Mouse (Mus musculus): ENCODE results near the gene Ank3. TPM values are rescaled to one million over a fixed set of nuclear protein-coding genes. Genes with fewer than 3 reads are reported as not detected.

The Ank3 gene
- polyA plus RNA-seq, 1 experiment from 2014 or later = 24.5 TPM

DNA sequence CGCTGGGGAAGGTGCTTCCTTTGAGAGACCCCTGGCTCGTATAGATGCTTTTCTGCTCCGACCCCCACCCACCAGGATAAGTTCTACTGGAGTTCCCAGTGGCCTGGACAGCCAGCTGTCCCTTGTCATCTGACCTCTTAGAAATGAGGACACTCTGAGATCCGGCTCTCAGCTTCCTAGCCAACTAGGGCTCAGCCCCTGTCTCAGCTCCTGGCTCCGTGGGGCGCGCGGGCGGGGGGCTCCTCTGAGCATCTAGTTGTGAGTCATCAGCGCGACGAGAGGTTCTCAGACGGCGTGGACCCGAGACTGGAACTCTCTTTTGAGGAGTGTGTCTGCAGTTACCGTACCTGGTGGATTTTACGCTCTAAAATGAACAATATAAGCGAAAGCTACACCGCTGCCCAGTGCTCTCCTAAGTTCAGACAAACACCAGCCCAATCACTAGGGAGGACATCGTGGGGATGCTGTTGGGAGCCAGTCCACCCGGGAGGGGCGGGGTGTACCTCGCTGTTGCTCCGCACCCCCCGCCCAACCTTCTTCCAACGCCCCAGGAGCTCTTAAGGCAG lies 293 bp upstream of the Ank3 start:
- H3K9ac ChIP-seq (replicated peaks; ENCODE audit: low read depth) = 0 out of 2 replicates have a peak overlapping the region, but pooled peaks have one; percentile 23
- H3K27ac ChIP-seq (ENCODE audit: low read length) = no peak overlapping the region; the same call in 1 of the 2 replicates
- peak overlapping the region; percentile 71 for H3K4me3 ChIP-seq (ENCODE audit: low read depth, low read length)
- no peaks in the 10 kb centered on the region for H3K36me3 ChIP-seq (ENCODE audit: insufficient read depth, low read length)
- under 1% methylated on average over 26 of the region's 26 CpGs for WGBS
- TF ChIP-seq CTCF (IDR thresholded peaks at IDR 0.05) = no peak
- TF ChIP-seq EP300 (IDR thresholded peaks at IDR 0.05) = no peak
- peak overlapping the region; percentile 96 for H3K4me2 ChIP-seq (replicated peaks; ENCODE audit: low read depth, low read length)
- DNase-seq (ENCODE audit: low spot score) (peak; percentile 38), ATAC-seq (peak; percentile 27)
- 0 out of 2 replicates have a peak, but pooled peaks cover 3% of the 10 kb centered on the region for H3K27me3 ChIP-seq (replicated peaks; ENCODE audit: insufficient read depth, low read length)
- H3K4me1 ChIP-seq (ENCODE audit: insufficient read depth, low read depth, low read length) = peaks cover 8% of the 10 kb centered on the region; the same call in 1 of the 2 replicates
- no peaks in the 10 kb centered on the region for H3K9me3 ChIP-seq (ENCODE audit: low read length)

DNA sequence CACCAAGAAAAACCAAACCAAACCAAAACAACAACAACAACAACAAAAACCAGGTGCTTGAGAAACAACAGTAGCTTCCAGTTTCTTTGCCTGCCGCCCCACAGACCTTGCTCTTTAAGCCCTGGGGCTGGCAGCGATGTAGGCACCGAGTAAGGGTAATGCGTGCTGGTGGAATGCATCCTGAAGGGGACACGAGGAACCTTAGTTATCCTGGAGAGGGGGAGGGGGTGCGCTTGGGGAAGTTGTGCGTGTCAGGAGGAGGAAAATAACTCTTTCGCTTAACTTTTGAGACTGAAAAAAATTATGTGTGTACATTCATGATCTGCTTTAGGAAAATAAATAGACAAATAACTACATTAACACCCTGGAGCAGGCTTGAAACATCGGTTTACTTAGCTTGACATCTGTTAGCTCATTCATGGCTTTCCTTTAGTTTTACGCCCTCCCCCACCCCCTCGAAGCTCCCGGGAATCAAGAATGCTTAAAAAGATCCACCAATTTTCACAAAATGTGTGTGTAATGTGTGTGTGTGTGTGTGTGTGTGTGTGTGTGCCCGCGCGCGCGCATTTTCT lies 1.3 kb downstream of the Ank3 start:
- 5% methylated on average over 17 of the region's 17 CpGs for WGBS
- no peak for TF ChIP-seq CTCF (IDR thresholded peaks at IDR 0.05)
- no peak for TF ChIP-seq EP300 (IDR thresholded peaks at IDR 0.05)
- 0 out of 2 replicates have a peak, but pooled peaks cover 3% of the 10 kb centered on the region for H3K27me3 ChIP-seq (replicated peaks; ENCODE audit: insufficient read depth, low read length)
- peak overlapping the region; percentile 96 for H3K4me2 ChIP-seq (replicated peaks; ENCODE audit: low read depth, low read length)
- H3K36me3 ChIP-seq (ENCODE audit: insufficient read depth, low read length) = no peaks in the 10 kb centered on the region
- peak overlapping the region; percentile 71 for H3K4me3 ChIP-seq (ENCODE audit: low read depth, low read length)
- no peaks in the 10 kb centered on the region for H3K9me3 ChIP-seq (ENCODE audit: low read length)
- H3K27ac ChIP-seq (ENCODE audit: low read length) = no peak overlapping the region; the same call in 1 of the 2 replicates
- peak; percentile 62 for DNase-seq (ENCODE audit: low spot score)
- peaks cover 8% of the 10 kb centered on the region; the same call in 1 of the 2 replicates for H3K4me1 ChIP-seq (ENCODE audit: insufficient read depth, low read depth, low read length)
- no peak for ATAC-seq
- H3K9ac ChIP-seq (replicated peaks; ENCODE audit: low read depth) = peak overlapping the region; percentile 60

DNA sequence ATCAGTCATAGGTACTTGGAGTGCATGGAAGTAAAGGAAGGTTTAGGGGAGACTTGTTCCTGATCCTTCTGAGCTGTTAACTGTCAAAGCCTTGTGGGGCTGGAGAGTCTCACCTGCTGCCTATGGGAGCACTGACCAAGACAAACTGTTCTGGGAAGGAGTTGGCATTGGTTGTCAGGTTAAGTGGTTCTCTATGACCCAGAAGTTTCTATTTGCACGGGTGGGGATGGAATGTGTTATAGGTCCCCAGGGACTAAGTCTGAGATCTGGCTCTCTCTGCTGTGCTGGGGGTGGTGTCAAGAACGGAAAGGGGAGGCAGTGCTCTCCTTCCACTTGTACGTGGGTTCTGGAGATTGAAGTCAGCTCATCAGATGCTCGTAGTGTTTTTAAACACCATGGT lies 6.9 kb downstream of the Ank3 start:
- ATAC-seq (peak; percentile 90), DNase-seq (ENCODE audit: low spot score) (peak; percentile 73)
- 0 out of 2 replicates have a peak overlapping the region, but pooled peaks have one; percentile 20 for H3K27ac ChIP-seq (ENCODE audit: low read length)
- no peaks in the 10 kb centered on the region for H3K27me3 ChIP-seq (replicated peaks; ENCODE audit: insufficient read depth, low read length)
- 49% methylated on average over 4 of the region's 4 CpGs for WGBS
- H3K9me3 ChIP-seq (ENCODE audit: low read length) = no peaks in the 10 kb centered on the region
- no peak overlapping the region for H3K9ac ChIP-seq (replicated peaks; ENCODE audit: low read depth)
- H3K4me2 ChIP-seq (replicated peaks; ENCODE audit: low read depth, low read length) = no peak overlapping the region
- no peak overlapping the region for H3K4me3 ChIP-seq (ENCODE audit: low read depth, low read length)
- H3K36me3 ChIP-seq (ENCODE audit: insufficient read depth, low read length) = no peaks in the 10 kb centered on the region
- 0 out of 2 replicates have a peak, but pooled peaks have one; percentile 19 for TF ChIP-seq EP300 (IDR thresholded peaks at IDR 0.05)
- no peak for TF ChIP-seq CTCF (IDR thresholded peaks at IDR 0.05)
- no peaks in the 10 kb centered on the region; the same call in 1 of the 2 replicates for H3K4me1 ChIP-seq (ENCODE audit: insufficient read depth, low read depth, low read length)

DNA sequence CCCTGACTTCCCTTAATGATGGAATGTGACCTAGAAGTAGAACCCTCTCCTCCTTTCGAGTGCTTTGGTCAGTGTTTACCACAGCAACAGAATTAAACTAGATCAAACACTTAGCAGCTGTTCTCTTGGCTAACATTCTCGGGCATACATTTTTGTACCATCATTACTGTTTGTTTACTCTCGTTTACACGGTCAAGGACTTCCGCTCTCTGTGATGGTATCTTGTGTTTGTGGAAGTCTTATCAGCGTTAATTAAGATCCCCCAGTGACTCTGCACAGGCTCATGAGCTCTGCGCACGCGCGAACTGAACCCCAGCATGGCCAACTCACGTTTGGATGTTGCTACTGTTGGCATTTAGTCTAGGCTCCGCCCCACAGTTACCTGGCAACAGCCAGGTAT lies 16.3 kb downstream of the Ank3 start:
- H3K36me3 ChIP-seq (ENCODE audit: insufficient read depth, low read length) = no peaks in the 10 kb centered on the region
- 21% methylated on average over 12 of the region's 12 CpGs for WGBS
- no peak overlapping the region for H3K27ac ChIP-seq (ENCODE audit: low read length)
- DNase-seq (ENCODE audit: low spot score) (peak; percentile 82), ATAC-seq (peak; percentile 89)
- H3K4me1 ChIP-seq (ENCODE audit: insufficient read depth, low read depth, low read length) = peaks cover 3% of the 10 kb centered on the region; the same call in 1 of the 2 replicates
- H3K4me2 ChIP-seq (replicated peaks; ENCODE audit: low read depth, low read length) = 0 out of 2 replicates have a peak overlapping the region, but pooled peaks have one; percentile 28
- H3K27me3 ChIP-seq (replicated peaks; ENCODE audit: insufficient read depth, low read length) = no peaks in the 10 kb centered on the region
- H3K9me3 ChIP-seq (ENCODE audit: low read length) = no peaks in the 10 kb centered on the region
- H3K9ac ChIP-seq (replicated peaks; ENCODE audit: low read depth) = no peak overlapping the region
- no peak overlapping the region for H3K4me3 ChIP-seq (ENCODE audit: low read depth, low read length)
- TF ChIP-seq CTCF (IDR thresholded peaks at IDR 0.05) = no peak
- no peak for TF ChIP-seq EP300 (IDR thresholded peaks at IDR 0.05)

DNA sequence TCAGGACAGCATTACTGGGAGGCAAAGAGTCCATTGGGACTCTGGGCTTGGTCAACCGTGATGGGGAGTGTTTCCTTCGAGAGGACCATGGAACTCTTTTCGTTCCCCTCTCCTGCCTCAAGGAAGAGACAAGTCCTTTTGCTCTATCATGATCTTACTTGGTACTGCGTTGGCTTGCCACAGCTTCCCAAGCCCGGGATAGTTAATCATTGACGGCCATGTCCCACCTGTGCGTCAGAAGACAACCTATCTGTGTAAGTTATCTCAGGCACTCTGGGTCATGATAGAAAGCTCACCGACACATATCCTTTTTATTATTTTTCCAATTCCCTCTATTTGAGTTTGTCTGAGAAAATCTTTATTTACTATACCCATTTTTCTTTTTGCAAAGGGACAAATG lies 20.1 kb downstream of the Ank3 start:
- ATAC-seq (no peak), DNase-seq (ENCODE audit: low spot score) (no peak)
- 62% methylated on average over 8 of the region's 8 CpGs for WGBS
- Histone ChIP-seq H3K36me3 (ENCODE audit: insufficient read depth, low read length) (no peaks in the 10 kb centered on the region), H3K9ac (replicated peaks; ENCODE audit: low read depth) (no peak overlapping the region), H3K4me2 (replicated peaks; ENCODE audit: low read depth, low read length) (no peak overlapping the region), H3K4me3 (ENCODE audit: low read depth, low read length) (no peak overlapping the region), H3K4me1 (ENCODE audit: insufficient read depth, low read depth, low read length) (peaks cover 3% of the 10 kb centered on the region; the same call in 1 of the 2 replicates), H3K27me3 (replicated peaks; ENCODE audit: insufficient read depth, low read length) (no peaks in the 10 kb centered on the region), H3K27ac (ENCODE audit: low read length) (no peak overlapping the region), H3K9me3 (ENCODE audit: low read length) (no peaks in the 10 kb centered on the region)
- TF ChIP-seq EP300 (IDR thresholded peaks at IDR 0.05) (no peak), CTCF (IDR thresholded peaks at IDR 0.05) (no peak)

DNA sequence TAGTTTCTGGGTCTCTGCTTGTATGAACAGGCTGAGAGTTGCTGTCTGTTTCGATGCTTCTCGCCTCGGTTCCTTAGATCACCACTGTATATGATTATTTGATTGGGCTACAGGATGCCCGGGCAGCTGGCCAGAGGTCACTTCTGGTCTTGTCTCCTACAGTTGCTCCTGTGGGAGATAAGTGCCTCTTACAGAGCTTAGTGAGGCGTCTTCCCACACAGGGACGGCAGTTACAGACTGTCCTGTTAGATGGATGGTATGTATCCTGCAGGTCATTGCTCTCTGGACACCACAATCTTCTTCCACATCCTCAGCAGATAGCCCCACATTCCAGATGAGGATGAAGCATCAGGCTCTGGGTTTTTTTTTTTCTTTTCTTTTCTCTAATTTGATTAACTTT lies 21.7 kb downstream of the Ank3 start:
- no peak overlapping the region for H3K9ac ChIP-seq (replicated peaks; ENCODE audit: low read depth)
- TF ChIP-seq CTCF (IDR thresholded peaks at IDR 0.05) (no peak), EP300 (IDR thresholded peaks at IDR 0.05) (no peak)
- no peaks in the 10 kb centered on the region for H3K4me1 ChIP-seq (ENCODE audit: insufficient read depth, low read depth, low read length)
- no peaks in the 10 kb centered on the region for H3K9me3 ChIP-seq (ENCODE audit: low read length)
- no peaks in the 10 kb centered on the region for H3K36me3 ChIP-seq (ENCODE audit: insufficient read depth, low read length)
- H3K27ac ChIP-seq (ENCODE audit: low read length) = no peak overlapping the region
- no peak for ATAC-seq
- no peaks in the 10 kb centered on the region for H3K27me3 ChIP-seq (replicated peaks; ENCODE audit: insufficient read depth, low read length)
- 38% methylated on average over 6 of the region's 6 CpGs for WGBS
- no peak overlapping the region for H3K4me3 ChIP-seq (ENCODE audit: low read depth, low read length)
- no peak overlapping the region for H3K4me2 ChIP-seq (replicated peaks; ENCODE audit: low read depth, low read length)
- no peak for DNase-seq (ENCODE audit: low spot score)

All from lung, postnatal 0 days (tissue).